Mouse (Mus musculus): ENCODE measurements around the gene Nrip2. TPM values are rescaled to one million over a fixed set of nuclear protein-coding genes. Genes with fewer than 3 reads are reported as not detected.

Nrip2 gene
- total and polyA plus RNA-seq, 3 experiments = 0.13 to 1.3 TPM; not detected in 1

DNA sequence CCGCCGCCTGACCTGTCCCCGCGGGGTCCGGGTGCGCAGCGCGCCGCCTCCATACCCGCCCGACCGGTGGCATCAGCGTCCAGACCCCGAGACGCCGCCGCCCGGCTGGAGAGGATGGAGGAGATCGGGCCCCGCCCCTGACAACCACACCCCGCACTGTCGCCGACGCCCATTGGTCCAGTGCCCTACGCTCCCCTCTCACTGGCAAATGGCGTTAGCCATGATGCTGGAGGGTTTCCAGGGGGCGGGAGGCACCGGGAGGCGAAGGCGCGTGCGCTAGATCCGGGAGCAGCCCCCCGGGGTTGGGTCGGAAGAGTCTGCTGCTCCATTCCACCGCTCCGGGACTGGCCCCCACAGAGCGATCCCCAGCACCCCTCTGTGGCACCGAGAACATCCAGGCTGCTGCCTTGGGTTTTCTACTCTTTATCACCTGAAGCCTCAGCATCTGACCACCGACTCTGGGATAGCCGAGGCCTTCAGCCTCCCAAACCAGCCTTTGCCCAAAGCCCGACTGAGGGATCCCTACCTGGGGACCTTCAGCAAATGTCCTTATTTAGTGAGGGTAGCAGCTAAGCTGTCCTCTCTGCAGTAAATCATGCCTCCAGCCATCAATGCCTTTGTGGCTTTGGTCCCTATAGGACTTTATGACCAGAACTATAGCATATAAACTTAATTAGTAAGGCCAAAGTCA, 43.2 kb upstream of the Nrip2 start, which contains the start of gene Tulp3 (continued):
- TF ChIP-seq MAFK (IDR thresholded peaks at IDR 0.05; ENCODE audit: insufficient replicate concordance, low read length) (no peak), PAX5 (IDR thresholded peaks at IDR 0.05; ENCODE audit: low read length) (no peak), RCOR1 (conservative IDR thresholded peaks at IDR 0.05; ENCODE audit: low read depth, low read length) (no peak), ZNF384 (IDR thresholded peaks at IDR 0.05; ENCODE audit: low read depth, low read length) (no peak), ZC3H11A (IDR thresholded peaks at IDR 0.05; ENCODE audit: low read depth, low read length) (no peak), MXI1 (IDR thresholded peaks at IDR 0.05; ENCODE audit: low read depth, low read length) (peak; percentile 91), RAD21 (IDR thresholded peaks at IDR 0.05; ENCODE audit: low read depth, low read length) (no peak), SIN3A (IDR thresholded peaks at IDR 0.05; ENCODE audit: low read length) (peak; percentile 57; the same call in 1 of the 2 replicates)

DNA sequence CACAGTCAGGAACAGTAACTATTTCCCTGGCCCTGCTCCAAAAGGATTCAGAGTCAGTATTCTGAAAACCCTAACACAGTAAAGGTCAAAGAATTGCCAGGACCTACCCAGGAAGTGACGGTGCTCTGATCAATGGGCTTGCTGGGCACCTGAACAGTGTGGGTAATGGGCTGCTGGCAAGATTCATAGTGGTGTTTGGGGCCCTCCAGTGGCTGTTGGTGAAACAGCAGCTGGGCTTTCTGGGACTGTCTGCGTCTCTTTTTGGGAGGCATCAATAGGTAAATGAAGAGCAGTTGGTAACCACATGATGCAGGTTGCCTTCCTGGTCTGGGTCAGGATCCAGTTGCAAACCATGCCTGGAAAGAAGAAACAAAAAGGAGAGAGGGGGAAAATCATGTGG, 40.1 kb upstream of the Nrip2 start:
- dilution Hi-C loops (cut with MboI; ENCODE audit: extremely low pct_ligation_motif_present, extremely low pct_unique_long_range_greater_than_20kb, low sequenced_read_pairs) = no loop called here
- Histone ChIP-seq H3K27me3 (replicated peaks) (no peaks in the 10 kb centered on the region), H3K4me3 (replicated peaks in 1 of 3; ENCODE audit: low read depth in 2 of 3, low read length in 2 of 3, poor library complexity in 1 of 3) (no peak overlapping the region), H3K4me2 (ENCODE audit: insufficient read depth, low read depth, poor library complexity, severe bottlenecking) (no peak overlapping the region), H3K27ac (ENCODE audit: insufficient read depth, low read depth) (no peak overlapping the region), H3K79me2 (replicated peaks; ENCODE audit: control insufficient read depth, extremely low read depth, insufficient read depth, poor library complexity, severe bottlenecking) (peaks cover 38% of the 10 kb centered on the region), H3K4me1 (ENCODE audit: control insufficient read depth in 1 of 2, insufficient read depth in 2 of 2) (peaks cover 9 to 53% of the 10 kb centered on the region in 2 experiments), H3K36me3 (replicated peaks in 1 of 2; ENCODE audit: control insufficient read depth in 1 of 2, insufficient read depth in 1 of 2, low read length in 1 of 2) (peaks cover 22 to 42% of the 10 kb centered on the region in 2 experiments), H3K9me3 (replicated peaks; ENCODE audit: low read length) (no peaks in the 10 kb centered on the region), H3K9ac (ENCODE audit: insufficient read depth, low read depth) (no peak overlapping the region)
- peak; percentile 58 for DNase-seq (ENCODE audit: extremely low read depth)
- TF ChIP-seq PAX5 (IDR thresholded peaks at IDR 0.05; ENCODE audit: low read length) = no peak
- no peak for TF ChIP-seq MAX (IDR thresholded peaks at IDR 0.05; ENCODE audit: low read length)
- TF ChIP-seq CTCF (conservative IDR thresholded peaks at IDR 0.05 in 1 of 2, IDR thresholded peaks at IDR 0.05 in 1 of 2; ENCODE audit: low read depth in 2 of 2, low read length in 2 of 2) = peak; percentile 68 to 85
- no peak for TF ChIP-seq GABPA (IDR thresholded peaks at IDR 0.05; ENCODE audit: insufficient replicate concordance, low read depth, low read length)
- TF ChIP-seq ZMIZ1 (IDR thresholded peaks at IDR 0.05; ENCODE audit: low read depth, low read length) = no peak
- no peak for TF ChIP-seq EP300 (IDR thresholded peaks at IDR 0.05; ENCODE audit: low read length)
- no peak for TF ChIP-seq JUN (IDR thresholded peaks at IDR 0.05; ENCODE audit: insufficient read depth, low read depth, low read length)
- no peak for TF ChIP-seq HCFC1 (IDR thresholded peaks at IDR 0.05; ENCODE audit: low read depth, low read length)
- TF ChIP-seq TBP (conservative IDR thresholded peaks at IDR 0.05; ENCODE audit: low read depth, low read length) = no peak
- TF ChIP-seq RAD21 (IDR thresholded peaks at IDR 0.05; ENCODE audit: low read depth, low read length) = peak; percentile 73
- TF ChIP-seq SMC3 (IDR thresholded peaks at IDR 0.05; ENCODE audit: low read depth, low read length) = peak; percentile 62
- TF ChIP-seq ETS1 (conservative IDR thresholded peaks at IDR 0.05; ENCODE audit: low read depth, low read length) = no peak
- no peak for TF ChIP-seq ZKSCAN1 (IDR thresholded peaks at IDR 0.05; ENCODE audit: borderline replicate concordance, low read depth, low read length)
- TF ChIP-seq MEF2A (IDR thresholded peaks at IDR 0.05; ENCODE audit: borderline replicate concordance, low read depth, low read length) = no peak
- TF ChIP-seq MAZ (IDR thresholded peaks at IDR 0.05; ENCODE audit: low read depth, low read length) = no peak
- no peak for TF ChIP-seq TCF12 (IDR thresholded peaks at IDR 0.05; ENCODE audit: low read depth, low read length)
- no peak for TF ChIP-seq CHD2 (IDR thresholded peaks at IDR 0.05; ENCODE audit: low read length)
- TF ChIP-seq IRF4 (IDR thresholded peaks at IDR 0.05; ENCODE audit: low read depth, low read length) = no peak
- TF ChIP-seq POLR2A (IDR thresholded peaks at IDR 0.05; ENCODE audit: low read depth, low read length) = no peak
- in situ Hi-C loops (cut with MboI; ENCODE audit: low pct_ligation_motif_present, low pct_unique_long_range_greater_than_20kb, low sequenced_read_pairs) = loop anchor here (5.0 kb wide), 1 partner anchor 37 kb away; no protein-coding TSS in a partner anchor

All from CH12.LX (cell line).